In the genomic region with DNA sequence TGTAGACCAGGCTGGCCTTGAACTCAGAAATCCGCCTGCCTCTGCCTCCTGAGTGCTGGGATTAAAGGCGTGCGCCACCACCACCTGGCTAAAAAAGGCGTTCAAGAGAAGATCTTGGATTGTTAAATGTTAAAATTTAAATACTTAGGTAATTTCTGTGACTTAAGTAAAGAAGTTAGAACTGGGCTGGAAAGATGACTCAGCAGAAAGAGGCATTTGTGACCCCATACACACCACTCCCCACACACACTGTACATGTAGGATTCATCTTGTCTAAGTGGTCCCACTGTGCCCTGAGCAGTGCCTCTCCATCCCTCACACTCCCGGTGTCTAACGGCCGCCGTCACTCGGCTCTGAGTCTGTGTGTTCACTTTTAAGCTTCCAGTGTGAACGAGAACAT, we compare ENCODE assay signal across 16 mouse cellular contexts.
"Had no signal": no experiment of that assay in that cellular context is flagged by ENCODE, and none has a peak within 500 bp of the region (broad histone marks: within the 10 kb centered on the region; RNA-seq: fewer than 3 reads in every experiment).

No protein-coding gene starts in this region.

- H3K4me1 ChIP-seq: lung, embryonic 15.5 days; midbrain, embryonic 13.5 days; midbrain, embryonic 15.5 days; neural tube, embryonic 12.5 days had no signal

- H3K9ac ChIP-seq: liver, postnatal 0 days; lung, embryonic 15.5 days; midbrain, embryonic 13.5 days; midbrain, embryonic 15.5 days; neural tube, embryonic 12.5 days had no signal

- H3K4me3 ChIP-seq: lung, embryonic 15.5 days; megakaryocyte, embryonic 14.5 days; midbrain, embryonic 13.5 days; midbrain, embryonic 15.5 days; neural tube, embryonic 12.5 days had no signal

- H3K4me2 ChIP-seq: lung, embryonic 15.5 days; midbrain, embryonic 11.5 days; midbrain, embryonic 13.5 days; midbrain, embryonic 15.5 days; neural tube, embryonic 12.5 days had no signal

- H3K27me3 ChIP-seq: lung, embryonic 15.5 days; megakaryocyte, embryonic 14.5 days; midbrain, embryonic 13.5 days; midbrain, embryonic 15.5 days; neural tube, embryonic 12.5 days had no signal

- ATAC-seq: liver, postnatal 0 days; lung, postnatal 0 days; midbrain, embryonic 13.5 days; midbrain, embryonic 15.5 days had no signal

- H3K9me3 ChIP-seq: lung, embryonic 15.5 days; megakaryocyte, embryonic 14.5 days; midbrain, embryonic 13.5 days; midbrain, embryonic 15.5 days; neural tube, embryonic 12.5 days had no signal

- H3K27ac ChIP-seq: lung, embryonic 15.5 days; macrophage; midbrain, embryonic 13.5 days; midbrain, embryonic 15.5 days; neural tube, embryonic 12.5 days had no signal

- DNase-seq: liver, postnatal 0 days; lung, adult 2 months; lung, postnatal 14 days; lung, postnatal 36 days; right cerebral cortex, postnatal 14 days; thymus, adult 18-20 months; thymus, postnatal 14 days; thymus, postnatal 36 days had no signal
